Mouse (Mus musculus): ENCODE measurements around the gene Gm2237.
A peak's percentile ranks its signal among the peaks of the same experiment; 100 is the strongest.
"Not testable (repeated sequence)": the region's sequence is repeated elsewhere in the genome, so short reads cannot be mapped to it uniquely, and the experiment has no call there.

Gm2237 gene

GRCm38 (mm10) chr14:19584804-19585667 is at the start of gene Gm2237:
Gene Gm2237, minus strand, starts transcription at chr14:19585135.
- peak; percentile 26 for DNase-seq

- DNase-seq = not testable (repeated sequence)
Observed at GRCm38 (mm10) chr14:19602481-19602880, 17.5 kb upstream of the Gm2237 start, which contains the start of gene Gm5458. Gene Gm5458, minus strand, starts transcription at chr14:19602581.

- DNase-seq = not testable (repeated sequence)
Observed at GRCm38 (mm10) chr14:19549863-19550262, 35.1 kb downstream of the Gm2237 start, which contains the start of gene Gm2244. Gene Gm2244, minus strand, starts transcription at chr14:19549963.

Measured in right cerebral cortex, postnatal 4 days (tissue).